Mouse (Mus musculus) bone marrow macrophage, adult 2 months (primary cell): ENCODE measurements at regions not wholly inside any gene's neighbourhood (a gene's known extent, or its start where the extent isn't known, plus 50 kb on each side); places are given as distances from the start of the nearest gene placed in this dataset.

Source experiments
- H3K27ac ChIP-seq: 2 replicates; pipeline ENCODE4 v1.5.1; 2012; ENCODE audit warnings: low read depth, low read length; ENCODE audit not compliant: insufficient read depth
- H3K4me1 ChIP-seq: 2 replicates; pipeline ENCODE4 v1.6.1; 2012; ENCODE audit warnings: low read length; ENCODE audit not compliant: control insufficient read depth, insufficient read depth
- H3K4me3 ChIP-seq: 2 replicates; pipeline ENCODE4 v1.5.1; 2012; ENCODE audit warnings: mild to moderate bottlenecking, low read length, moderate library complexity; ENCODE audit not compliant: insufficient read depth
- CTCF ChIP-seq: IDR thresholded peaks from 2 replicates; pipeline ENCODE4 v1.5.1; 2012; ENCODE audit warnings: low read depth, mild to moderate bottlenecking, low read length, moderate library complexity
- POLR2A ChIP-seq: IDR thresholded peaks from 2 replicates; pipeline ENCODE4 v1.6.1; 2012; ENCODE audit warnings: mild to moderate bottlenecking, low read depth, low read length, borderline replicate concordance

DNA sequence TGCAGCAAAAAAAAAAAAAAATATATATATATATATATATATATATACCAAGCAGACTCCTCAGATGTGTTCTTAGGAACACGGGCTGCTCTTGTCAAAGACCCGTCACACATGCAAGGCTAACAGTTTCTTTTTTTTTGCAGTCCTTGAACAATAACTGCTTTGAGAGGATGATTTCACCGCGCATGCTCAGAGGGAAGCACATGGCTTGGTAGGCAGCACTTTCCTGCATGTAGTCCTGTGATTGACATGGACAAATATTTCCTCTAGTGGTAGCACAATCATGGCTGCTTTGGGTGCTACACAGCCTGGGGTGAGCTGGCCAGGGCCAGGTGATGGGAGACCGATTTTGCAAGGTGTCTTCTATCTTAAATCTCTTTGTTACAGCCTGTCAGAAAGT, 229.3 kb upstream of the Bmper start:
- no peak overlapping the region for H3K27ac ChIP-seq
- no peaks in the 10 kb centered on the region for H3K4me1 ChIP-seq
- no peak overlapping the region for H3K4me3 ChIP-seq
- TF ChIP-seq POLR2A, result no peak

GRCm38 (mm10) chr9:22995564-22995963, 227.3 kb upstream of the Bmper start:
- TF ChIP-seq CTCF (no peak), POLR2A (no peak)
- no peaks in the 10 kb centered on the region for H3K4me1 ChIP-seq
- no peak overlapping the region for H3K4me3 ChIP-seq
- no peak overlapping the region for H3K27ac ChIP-seq

- H3K4me3 ChIP-seq, result no peak overlapping the region
- TF ChIP-seq POLR2A (no peak), CTCF (no peak)
- H3K27ac ChIP-seq, result no peak overlapping the region
- H3K4me1 ChIP-seq, result no peaks in the 10 kb centered on the region
Measured at GRCm38 (mm10) chr9:22998306-22998705, 224.6 kb upstream of the Bmper start.

GRCm38 (mm10) chr9:22999181-22999580, 223.7 kb upstream of the Bmper start:
- no peaks in the 10 kb centered on the region for H3K4me1 ChIP-seq
- no peak overlapping the region for H3K4me3 ChIP-seq
- H3K27ac ChIP-seq, result no peak overlapping the region
- TF ChIP-seq CTCF (no peak), POLR2A (no peak)

DNA sequence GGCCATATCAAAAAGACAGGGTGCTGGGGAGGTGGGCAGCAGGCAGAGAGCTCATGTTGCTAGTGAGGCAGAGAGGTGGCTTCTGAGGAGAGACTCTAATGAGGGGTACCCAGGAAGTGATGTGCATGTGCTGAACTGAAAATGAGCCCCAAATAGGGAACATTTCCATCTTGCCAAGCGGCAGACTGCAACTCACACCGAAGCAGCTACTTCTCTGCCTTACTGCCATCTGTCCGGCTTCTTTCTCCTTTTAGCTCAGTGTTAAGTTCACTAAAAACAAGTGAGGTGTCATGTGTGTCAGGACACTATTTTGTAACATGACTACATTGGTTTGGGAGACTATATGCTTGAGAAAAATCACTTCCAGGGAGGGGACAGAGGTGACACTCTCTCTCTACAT, 222.7 kb upstream of the Bmper start:
- Histone ChIP-seq H3K4me1 (no peaks in the 10 kb centered on the region), H3K27ac (no peak overlapping the region), H3K4me3 (no peak overlapping the region)
- TF ChIP-seq POLR2A, result no peak
- TF ChIP-seq CTCF, result no peak

DNA sequence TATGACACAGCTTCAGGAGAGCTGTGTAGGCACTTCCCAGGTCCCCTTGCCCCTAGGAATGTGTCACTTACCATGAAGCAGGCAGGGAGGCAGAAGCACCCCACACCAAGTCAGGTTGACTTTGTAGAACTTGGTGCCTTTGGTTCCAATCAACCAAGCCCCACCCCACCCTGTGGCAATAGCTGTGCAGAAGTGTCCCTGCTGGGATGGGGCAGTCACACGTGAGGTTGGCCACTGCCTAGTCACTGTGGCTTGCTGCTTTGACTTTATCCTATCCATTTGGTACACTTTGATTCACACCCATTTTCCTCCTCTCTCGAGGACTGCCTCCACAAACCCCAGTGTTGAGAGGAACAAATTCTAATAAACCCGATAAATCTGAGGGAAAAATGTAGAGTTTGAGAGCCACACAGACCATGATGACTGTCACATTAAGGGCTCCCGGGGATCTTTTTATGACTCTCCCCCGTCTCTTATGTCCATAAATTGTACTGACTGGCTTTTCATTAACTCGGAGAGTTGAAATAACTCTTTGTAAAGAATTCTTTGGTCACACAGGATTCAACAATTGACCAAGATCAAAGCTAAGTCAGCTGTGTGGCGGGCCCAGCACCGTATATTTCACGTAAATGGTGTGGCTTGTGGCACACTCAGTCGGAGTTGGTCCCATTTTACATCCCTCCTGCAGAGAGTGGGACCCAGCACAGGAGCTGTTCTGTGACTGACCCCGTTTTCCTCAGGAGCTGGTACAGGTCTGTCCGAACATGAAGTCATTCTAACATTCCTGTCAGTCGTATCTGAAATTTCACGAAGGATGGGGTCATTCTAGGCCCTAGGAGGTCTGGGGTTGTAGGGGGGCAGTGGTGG, 219.4 kb upstream of the Bmper start:
- Histone ChIP-seq H3K4me1 (no peaks in the 10 kb centered on the region), H3K4me3 (no peak overlapping the region), H3K27ac (no peak overlapping the region)
- no peak for TF ChIP-seq CTCF

- no peak overlapping the region for H3K4me3 ChIP-seq
- no peak for TF ChIP-seq CTCF
- no peak overlapping the region for H3K27ac ChIP-seq
- no peaks in the 10 kb centered on the region for H3K4me1 ChIP-seq
Measured at GRCm38 (mm10) chr9:23005005-23005404, 217.9 kb upstream of the Bmper start.

DNA sequence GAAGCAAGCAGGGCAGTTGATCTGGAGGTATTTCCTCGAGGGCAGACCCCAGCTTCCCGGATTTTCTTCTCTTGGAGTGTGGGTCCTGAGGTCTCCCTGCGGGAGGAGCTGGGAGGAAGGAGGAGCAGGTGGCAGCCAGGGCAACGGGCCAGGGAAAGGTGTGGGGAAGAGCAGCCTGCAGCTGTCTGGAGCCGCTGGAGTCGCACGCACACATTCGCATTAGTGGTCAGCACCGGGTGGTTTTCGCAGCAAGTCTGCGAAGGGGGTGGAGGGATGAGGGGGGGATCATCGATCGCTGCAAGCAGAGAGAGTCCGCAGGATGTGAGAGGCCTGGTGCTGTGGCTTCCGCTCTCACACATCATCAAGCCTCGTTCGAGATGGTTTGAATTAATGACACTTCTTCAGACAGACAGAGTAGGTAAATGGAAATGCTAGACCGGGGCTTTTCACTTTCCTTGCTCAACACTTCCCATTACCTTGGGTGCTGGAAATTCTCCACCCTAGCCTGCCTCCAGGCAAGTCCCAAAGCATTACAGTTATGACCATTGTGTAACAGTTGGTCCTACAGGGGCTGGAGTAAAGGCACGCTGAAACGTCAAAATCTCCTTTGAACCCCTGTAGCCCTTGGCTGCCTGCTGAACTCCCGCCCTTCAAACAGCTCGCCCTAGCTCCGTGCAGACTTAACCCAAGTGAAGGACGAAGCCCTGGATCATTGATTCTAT, 213.3 kb upstream of the Bmper start:
- Histone ChIP-seq H3K4me3 (no peak overlapping the region), H3K27ac (no peak overlapping the region)
- no peak for TF ChIP-seq CTCF
- no peak for TF ChIP-seq POLR2A

GRCm38 (mm10) chr9:23011316-23011959, 211.4 kb upstream of the Bmper start:
- H3K4me1 ChIP-seq, result no peaks in the 10 kb centered on the region
- no peak for TF ChIP-seq POLR2A
- H3K27ac ChIP-seq, result no peak overlapping the region
- no peak overlapping the region for H3K4me3 ChIP-seq

More for the DNA sequence above, 213.3 kb upstream of the Bmper start:
- H3K4me1 ChIP-seq, result no peaks in the 10 kb centered on the region

DNA sequence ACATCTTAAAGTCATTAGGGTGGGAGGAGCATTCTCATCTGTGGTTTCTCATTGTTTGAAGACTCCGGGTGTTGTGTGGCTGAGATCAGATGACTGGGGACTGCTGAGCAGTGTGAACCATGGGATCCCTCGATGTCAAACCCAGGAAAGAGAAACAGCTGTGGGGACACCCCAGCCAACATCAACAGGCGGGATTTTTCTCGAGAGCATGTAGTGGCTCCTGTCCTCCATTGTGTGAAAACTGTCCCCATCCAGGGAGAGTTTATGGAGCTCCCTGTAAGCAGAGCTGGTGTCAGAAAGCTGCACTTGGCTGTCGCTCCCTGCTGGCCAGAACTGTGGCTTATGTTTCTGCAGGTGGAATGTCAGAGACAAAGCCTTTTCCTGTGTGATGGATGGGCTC, 210.7 kb upstream of the Bmper start:
- H3K4me1 ChIP-seq, result no peaks in the 10 kb centered on the region
- no peak overlapping the region for H3K27ac ChIP-seq
- H3K4me3 ChIP-seq, result no peak overlapping the region
- no peak for TF ChIP-seq POLR2A
- no peak for TF ChIP-seq CTCF
